Mouse (Mus musculus) brain, embryonic 14.5 days (tissue): ENCODE results near the gene Kif18a.

ENCODE experiments used
- CTCF ChIP-seq: fragments of 200-500 bp; IDR thresholded peaks from 2 replicates; pipeline ENCODE4 v1.5.1; 2012; ENCODE audit warnings: inconsistent platforms, mild to moderate bottlenecking, moderate library complexity, borderline replicate concordance; ENCODE audit not compliant: insufficient read depth, insufficient read length; ENCODE audit errors: extremely low read depth
- POLR2A ChIP-seq: fragments of 200-500 bp; IDR thresholded peaks from 2 replicates; pipeline ENCODE4 v1.6.1; 2012; ENCODE audit warnings: mild to moderate bottlenecking, inconsistent platforms, borderline replicate concordance; ENCODE audit not compliant: poor library complexity, insufficient read depth, insufficient read length, severe bottlenecking; ENCODE audit errors: extremely low read depth

DNA sequence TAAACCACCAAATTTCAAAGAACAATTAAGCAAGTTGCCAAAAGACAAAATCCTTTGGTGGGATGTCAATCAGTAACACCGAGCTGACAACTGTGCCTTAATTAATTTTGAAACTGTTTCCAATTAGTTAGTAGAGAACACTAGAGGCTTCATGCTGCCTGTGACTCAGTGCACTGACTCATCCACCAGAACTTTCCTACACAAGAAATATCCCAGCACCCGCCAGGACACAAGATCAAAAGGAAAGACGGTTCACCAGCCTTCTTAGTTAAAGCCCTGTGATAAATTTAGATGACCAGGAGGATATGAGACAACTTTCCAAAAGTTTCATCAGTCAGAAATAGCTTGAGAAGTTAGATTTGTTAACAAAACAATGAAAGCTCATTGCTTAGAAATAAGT, 38.6 kb upstream of the Kif18a start:
- TF ChIP-seq CTCF = no peak
- no peak for TF ChIP-seq POLR2A
